Mouse (Mus musculus): Measurements from ENCODE around the gene Slc23a2.

DNA sequence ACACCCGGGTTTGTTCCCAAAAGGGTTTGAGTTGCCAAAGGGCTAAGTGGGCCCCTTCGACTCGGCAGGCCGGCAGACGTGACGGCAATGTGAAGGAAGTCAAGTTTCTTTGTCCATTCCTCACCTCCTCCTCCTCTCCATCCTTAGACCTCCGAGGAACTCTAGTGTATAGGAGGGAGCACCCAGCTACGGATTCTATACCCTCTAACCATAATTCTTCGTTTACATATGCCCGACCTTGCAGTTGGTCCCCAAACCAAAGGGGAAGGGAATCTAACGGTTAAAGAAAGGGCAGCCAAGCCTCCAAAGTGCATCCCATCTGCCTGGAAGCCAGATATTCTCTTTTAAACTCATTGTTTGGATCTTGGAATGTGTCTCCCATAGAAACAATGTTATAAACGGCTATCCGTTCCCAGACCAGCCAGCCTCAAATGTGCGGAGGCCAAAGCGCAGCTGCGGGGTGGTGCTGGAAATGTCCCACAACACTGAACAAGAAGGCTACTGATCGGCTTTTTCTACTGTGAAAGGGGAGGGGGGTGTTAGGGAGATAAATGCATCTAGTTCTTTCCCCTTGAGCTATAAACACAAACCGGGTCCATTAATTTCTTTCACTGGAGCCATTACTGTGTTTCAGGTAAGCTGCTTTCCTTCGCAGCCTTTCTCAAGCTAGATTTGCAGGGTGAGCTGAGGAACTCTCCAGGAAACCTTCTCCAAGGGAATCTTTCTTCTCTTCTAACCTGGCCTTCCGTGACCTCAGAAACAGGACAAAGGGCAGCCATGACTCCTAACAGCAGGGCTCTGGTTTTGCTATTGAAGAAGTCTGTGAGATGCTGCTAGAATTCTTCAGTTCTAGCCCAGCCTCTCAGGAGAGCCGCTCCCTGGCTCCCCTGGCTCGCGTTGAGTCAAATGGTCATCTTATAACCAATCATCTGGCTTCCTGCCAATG is 114.2 kb downstream of the Slc23a2 start:
- TF ChIP-seq CTCF (IDR thresholded peaks at IDR 0.05; ENCODE audit: low read depth), result no peak
- TF ChIP-seq EP300 (IDR thresholded peaks at IDR 0.05; ENCODE audit: low read depth), result no peak

All from liver, embryonic 14.5 days (tissue).